Mouse (Mus musculus): ENCODE measurements around the gene Zmynd10. TPM values are rescaled to one million over a fixed set of nuclear protein-coding genes. Genes with fewer than 3 reads are reported as not detected.

Gene Zmynd10
- polyA plus RNA-seq, 1 experiment from 2014 or later, result 2.1 TPM

GRCm38 (mm10) chr9:107521190-107521589 lies 25.9 kb upstream of the Zmynd10 start:
- Histone ChIP-seq H3K9ac (no peak overlapping the region), H3K4me2 (0 out of 2 replicates have a peak overlapping the region, but pooled peaks have one; percentile 50), H3K4me3 (no peak overlapping the region), H3K9me3 (no peaks in the 10 kb centered on the region), H3K27me3 (peaks cover 40% of the 10 kb centered on the region), H3K4me1 (peaks cover 26% of the 10 kb centered on the region), H3K27ac (no peak overlapping the region), H3K36me3 (no peaks in the 10 kb centered on the region)
- 37% methylated on average over 5 of the region's 5 CpGs for WGBS
- no peak for ATAC-seq (ENCODE audit: insufficient number of reproducible peaks, insufficient read depth, low FRiP score, low TSS enrichment, low read depth)

GRCm38 (mm10) chr9:107521711-107522399 lies 25.2 kb upstream of the Zmynd10 start:
- Histone ChIP-seq H3K9ac (peak overlapping the region; percentile 51), H3K4me3 (peak overlapping the region; percentile 6; the same call in 1 of the 2 replicates), H3K27me3 (peaks cover 44% of the 10 kb centered on the region), H3K27ac (no peak overlapping the region), H3K4me2 (peak overlapping the region; percentile 50), H3K9me3 (no peaks in the 10 kb centered on the region), H3K36me3 (no peaks in the 10 kb centered on the region), H3K4me1 (peaks cover 33% of the 10 kb centered on the region)
- peak; percentile 38; the same call in 1 of the 2 replicates for ATAC-seq (ENCODE audit: insufficient number of reproducible peaks, insufficient read depth, low FRiP score, low TSS enrichment, low read depth)
- WGBS, result 19% methylated on average over 25 of the region's 25 CpGs

- Histone ChIP-seq H3K9ac (peak overlapping the region; percentile 51), H3K27me3 (peaks cover 48% of the 10 kb centered on the region), H3K27ac (no peak overlapping the region), H3K36me3 (no peaks in the 10 kb centered on the region), H3K4me3 (no peak overlapping the region), H3K9me3 (no peaks in the 10 kb centered on the region), H3K4me2 (peak overlapping the region; percentile 50), H3K4me1 (peaks cover 38% of the 10 kb centered on the region)
- ATAC-seq (ENCODE audit: insufficient number of reproducible peaks, insufficient read depth, low FRiP score, low TSS enrichment, low read depth), result 0 out of 2 replicates have a peak, but pooled peaks have one; percentile 15
- WGBS, result 40% methylated on average over 2 of the region's 2 CpGs
These were observed 24.7 kb upstream of the Zmynd10 start for GRCm38 (mm10) chr9:107522400-107522711.

- ATAC-seq (ENCODE audit: insufficient number of reproducible peaks, insufficient read depth, low FRiP score, low TSS enrichment, low read depth), result no peak
- peaks cover 63% of the 10 kb centered on the region for H3K27me3 ChIP-seq
- peak overlapping the region; percentile 41; the same call in 1 of the 2 replicates for H3K9ac ChIP-seq
These were observed 20.7 kb upstream of the Zmynd10 start for GRCm38 (mm10) chr9:107526198-107527026.

GRCm38 (mm10) chr9:107533791-107534407 lies 13.2 kb upstream of the Zmynd10 start, which contains the start of gene Tmem115:
Tmem115 (plus strand) TSS chr9:107533945.
- Histone ChIP-seq H3K4me1 (peaks cover 27% of the 10 kb centered on the region), H3K4me2 (peak within 1 kb of the TSS; percentile 96), H3K9me3 (no peaks in the 10 kb centered on the region), H3K9ac (peak within 1 kb of the TSS; percentile 89), H3K27me3 (peaks cover 4% of the 10 kb centered on the region; the same call in 1 of the 2 replicates), H3K36me3 (peaks cover 23% of the 10 kb centered on the region), H3K4me3 (peak within 1 kb of the TSS; percentile 94), H3K27ac (peak within 1 kb of the TSS; percentile 85)
- ATAC-seq (ENCODE audit: insufficient number of reproducible peaks, insufficient read depth, low FRiP score, low TSS enrichment, low read depth), result peak; percentile 96
- WGBS, result under 1% methylated on average over 48 of the region's 48 CpGs

More at GRCm38 (mm10) chr9:107526198-107527026, 20.7 kb upstream of the Zmynd10 start:
- H3K9me3 ChIP-seq, result no peaks in the 10 kb centered on the region
- peaks cover 26% of the 10 kb centered on the region for H3K4me1 ChIP-seq
- WGBS, result 5% methylated on average over 44 of the region's 44 CpGs
- H3K4me2 ChIP-seq, result peak overlapping the region; percentile 67
- no peaks in the 10 kb centered on the region for H3K36me3 ChIP-seq
- H3K4me3 ChIP-seq, result peak overlapping the region; percentile 44
- no peak overlapping the region for H3K27ac ChIP-seq

GRCm38 (mm10) chr9:107534408-107535202 lies 12.5 kb upstream of the Zmynd10 start:
- Histone ChIP-seq H3K4me3 (peak overlapping the region; percentile 94), H3K9me3 (no peaks in the 10 kb centered on the region), H3K4me1 (peaks cover 27% of the 10 kb centered on the region), H3K27ac (peak overlapping the region; percentile 85), H3K36me3 (peaks cover 30% of the 10 kb centered on the region), H3K27me3 (peaks cover 4% of the 10 kb centered on the region; the same call in 1 of the 2 replicates), H3K9ac (peak overlapping the region; percentile 89), H3K4me2 (peak overlapping the region; percentile 96)
- WGBS, result under 1% methylated on average over 40 of the region's 40 CpGs
- no peak for ATAC-seq (ENCODE audit: insufficient number of reproducible peaks, insufficient read depth, low FRiP score, low TSS enrichment, low read depth)

GRCm38 (mm10) chr9:107538231-107538630 lies 8.9 kb upstream of the Zmynd10 start:
- 93% methylated on average over 7 of the region's 7 CpGs for WGBS
- Histone ChIP-seq H3K9me3 (no peaks in the 10 kb centered on the region), H3K27me3 (no peaks in the 10 kb centered on the region), H3K36me3 (peaks cover 36% of the 10 kb centered on the region), H3K4me1 (peaks cover 48% of the 10 kb centered on the region), H3K4me2 (no peak overlapping the region), H3K27ac (no peak overlapping the region), H3K4me3 (no peak overlapping the region), H3K9ac (no peak overlapping the region)
- no peak for ATAC-seq (ENCODE audit: insufficient number of reproducible peaks, insufficient read depth, low FRiP score, low TSS enrichment, low read depth)

- Histone ChIP-seq H3K9ac (no peak overlapping the region), H3K4me3 (no peak overlapping the region), H3K27me3 (no peaks in the 10 kb centered on the region), H3K27ac (no peak overlapping the region), H3K4me2 (no peak overlapping the region), H3K4me1 (peaks cover 48% of the 10 kb centered on the region), H3K9me3 (no peaks in the 10 kb centered on the region), H3K36me3 (peaks cover 40% of the 10 kb centered on the region)
- ATAC-seq (ENCODE audit: insufficient number of reproducible peaks, insufficient read depth, low FRiP score, low TSS enrichment, low read depth), result no peak
- WGBS, result 91% methylated on average over 3 of the region's 3 CpGs
These were observed 8.4 kb upstream of the Zmynd10 start for GRCm38 (mm10) chr9:107538711-107539110.

- H3K9me3 ChIP-seq, result no peaks in the 10 kb centered on the region
- no peak overlapping the region for H3K9ac ChIP-seq
- ATAC-seq (ENCODE audit: insufficient number of reproducible peaks, insufficient read depth, low FRiP score, low TSS enrichment, low read depth), result no peak
- H3K27me3 ChIP-seq, result no peaks in the 10 kb centered on the region
- no peak overlapping the region for H3K27ac ChIP-seq
- peaks cover 51% of the 10 kb centered on the region for H3K36me3 ChIP-seq
- H3K4me1 ChIP-seq, result peaks cover 48% of the 10 kb centered on the region
- H3K4me3 ChIP-seq, result no peak overlapping the region
- WGBS, result 93% methylated on average over 8 of the region's 8 CpGs
- no peak overlapping the region for H3K4me2 ChIP-seq
These were observed 7.2 kb upstream of the Zmynd10 start for GRCm38 (mm10) chr9:107539940-107540339.

GRCm38 (mm10) chr9:107540420-107540819 lies 6.7 kb upstream of the Zmynd10 start:
- Histone ChIP-seq H3K36me3 (peaks cover 56% of the 10 kb centered on the region), H3K27me3 (no peaks in the 10 kb centered on the region), H3K4me3 (no peak overlapping the region), H3K4me2 (peak overlapping the region; percentile 79), H3K27ac (no peak overlapping the region), H3K4me1 (peaks cover 47% of the 10 kb centered on the region), H3K9ac (peak overlapping the region; percentile 70), H3K9me3 (no peaks in the 10 kb centered on the region)
- 77% methylated on average over 4 of the region's 4 CpGs for WGBS
- ATAC-seq (ENCODE audit: insufficient number of reproducible peaks, insufficient read depth, low FRiP score, low TSS enrichment, low read depth), result no peak

- H3K4me2 ChIP-seq, result peak overlapping the region; percentile 79
- 39% methylated on average over 10 of the region's 10 CpGs for WGBS
- ATAC-seq (ENCODE audit: insufficient number of reproducible peaks, insufficient read depth, low FRiP score, low TSS enrichment, low read depth), result no peak
- H3K27me3 ChIP-seq, result no peaks in the 10 kb centered on the region
- H3K9ac ChIP-seq, result peak overlapping the region; percentile 70
- peaks cover 57% of the 10 kb centered on the region for H3K36me3 ChIP-seq
- H3K27ac ChIP-seq, result 0 out of 2 replicates have a peak overlapping the region, but pooled peaks have one; percentile 39
- peak overlapping the region; percentile 69 for H3K4me3 ChIP-seq
- H3K4me1 ChIP-seq, result peaks cover 45% of the 10 kb centered on the region
- H3K9me3 ChIP-seq, result no peaks in the 10 kb centered on the region
These were observed 6.1 kb upstream of the Zmynd10 start for GRCm38 (mm10) chr9:107541005-107541404.
